Mouse (Mus musculus) kidney, postnatal 25 days (tissue): ENCODE measurements at regions not wholly inside any gene's neighbourhood (a gene's known extent, or its start where the extent isn't known, plus 50 kb on each side); places are given as distances from the start of the nearest gene placed in this dataset.

Experiments used
- DNase-seq, 2 experiments: peaks; one replicate each; pipeline ENCODE4 v3.0.0; 2021; ENCODE audit warnings: mixed read lengths in 2 of 2

- no peak for DNase-seq
Observed at GRCm38 (mm10) chr12:57809961-57810360, 246.0 kb downstream of the Ttc6 start.

- DNase-seq: no peak
Observed at GRCm38 (mm10) chr12:57823809-57824208, 259.9 kb downstream of the Ttc6 start.

- peak in 1 of 2 experiments; percentile 9 for DNase-seq
Observed at GRCm38 (mm10) chr12:57825754-57826153, 261.8 kb downstream of the Ttc6 start.

GRCm38 (mm10) chr12:57842813-57843212 is 278.9 kb downstream of the Ttc6 start:
- DNase-seq: no peak

GRCm38 (mm10) chr12:57871028-57871427 is 307.1 kb downstream of the Ttc6 start:
- DNase-seq: no peak

- DNase-seq: no peak
Observed at GRCm38 (mm10) chr12:57890783-57891478, 320.6 kb upstream of the Sstr1 start.

GRCm38 (mm10) chr12:57891556-57891955 is 320.0 kb upstream of the Sstr1 start:
- no peak for DNase-seq

GRCm38 (mm10) chr12:57897751-57898250 is 313.8 kb upstream of the Sstr1 start:
- DNase-seq: no peak

GRCm38 (mm10) chr12:57904658-57905057 is 306.9 kb upstream of the Sstr1 start:
- no peak for DNase-seq

GRCm38 (mm10) chr12:57918211-57918610 is 293.4 kb upstream of the Sstr1 start:
- DNase-seq: no peak

- no peak for DNase-seq
Observed at GRCm38 (mm10) chr12:57922031-57922430, 289.5 kb upstream of the Sstr1 start.

GRCm38 (mm10) chr12:57924422-57924821 is 287.1 kb upstream of the Sstr1 start:
- no peak for DNase-seq

GRCm38 (mm10) chr12:57926886-57927285 is 284.7 kb upstream of the Sstr1 start:
- DNase-seq: no peak

GRCm38 (mm10) chr12:57928030-57928429 is 283.5 kb upstream of the Sstr1 start:
- no peak for DNase-seq

- no peak for DNase-seq
Observed at GRCm38 (mm10) chr12:57931856-57932255, 279.7 kb upstream of the Sstr1 start.

- no peak for DNase-seq
Observed at GRCm38 (mm10) chr12:57949886-57950285, 261.7 kb upstream of the Sstr1 start.

- DNase-seq: no peak
Observed at GRCm38 (mm10) chr12:57958527-57958926, 253.0 kb upstream of the Sstr1 start.

- DNase-seq: no peak
Observed at GRCm38 (mm10) chr12:57960171-57960570, 251.4 kb upstream of the Sstr1 start.

- DNase-seq: no peak
Observed at GRCm38 (mm10) chr12:57969168-57969567, 242.4 kb upstream of the Sstr1 start.

- DNase-seq: no peak
Observed at GRCm38 (mm10) chr12:57970163-57970562, 241.4 kb upstream of the Sstr1 start.

- DNase-seq: no peak
Observed at GRCm38 (mm10) chr12:57972484-57972883, 239.1 kb upstream of the Sstr1 start.
